1 mouse cellular context compared by ENCODE assay signal in the genomic region with DNA sequence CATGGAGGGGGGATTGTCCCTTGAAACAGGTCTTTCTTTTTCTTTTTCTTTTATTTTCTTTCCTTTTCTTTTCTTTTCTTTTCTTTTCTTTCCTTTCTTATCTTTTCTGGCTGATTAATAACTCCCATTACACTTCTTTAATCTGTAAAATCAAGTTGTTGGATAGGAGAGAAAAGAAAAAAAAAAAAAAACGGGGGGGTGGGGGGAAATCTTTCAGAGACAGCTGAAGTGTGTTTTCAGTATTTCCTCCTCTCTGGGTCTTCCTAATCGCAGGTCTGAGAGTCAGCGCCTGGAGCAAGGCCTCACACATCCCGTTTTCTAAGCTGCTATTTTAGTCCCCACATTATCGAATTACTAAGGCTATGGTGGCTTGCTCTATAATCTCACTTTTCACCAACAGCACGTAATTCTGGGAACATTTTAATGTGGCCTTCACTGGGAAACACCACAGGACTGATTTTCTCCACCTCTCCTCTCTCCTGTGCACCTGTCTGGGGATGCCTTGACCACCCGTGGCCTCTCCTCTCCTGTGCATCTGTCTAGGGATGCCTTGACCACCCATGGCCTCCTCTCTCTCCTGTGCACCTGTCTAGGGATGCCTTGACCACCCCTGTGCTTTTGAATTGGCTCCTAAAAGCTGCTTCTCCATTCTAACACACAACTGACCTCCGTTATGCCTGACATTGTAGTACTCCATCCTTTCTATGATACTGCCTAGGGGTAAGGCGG.
TF ChIP-seq lines count a peak whose summit lies in the region.

No protein-coding gene starts in this region.

TF ChIP-seq in CH12.LX, 34 proteins besides CTCF, POLR2A, EP300 and RAD21 (continued from another document):
- TF ChIP-seq ZNF384 (IDR thresholded peaks at IDR 0.05; ENCODE audit: low read depth, low read length) (peak; percentile 67), CHD2 (IDR thresholded peaks at IDR 0.05; ENCODE audit: low read length) (no peak), IRF4 (IDR thresholded peaks at IDR 0.05; ENCODE audit: low read depth, low read length) (no peak), MAZ (IDR thresholded peaks at IDR 0.05; ENCODE audit: low read depth, low read length) (no peak), JUND (conservative IDR thresholded peaks at IDR 0.05; ENCODE audit: low read depth, low read length) (no peak)
